Mouse (Mus musculus): Measurements from ENCODE around the gene 4930438A08Rik.

Gene 4930438A08Rik

DNA sequence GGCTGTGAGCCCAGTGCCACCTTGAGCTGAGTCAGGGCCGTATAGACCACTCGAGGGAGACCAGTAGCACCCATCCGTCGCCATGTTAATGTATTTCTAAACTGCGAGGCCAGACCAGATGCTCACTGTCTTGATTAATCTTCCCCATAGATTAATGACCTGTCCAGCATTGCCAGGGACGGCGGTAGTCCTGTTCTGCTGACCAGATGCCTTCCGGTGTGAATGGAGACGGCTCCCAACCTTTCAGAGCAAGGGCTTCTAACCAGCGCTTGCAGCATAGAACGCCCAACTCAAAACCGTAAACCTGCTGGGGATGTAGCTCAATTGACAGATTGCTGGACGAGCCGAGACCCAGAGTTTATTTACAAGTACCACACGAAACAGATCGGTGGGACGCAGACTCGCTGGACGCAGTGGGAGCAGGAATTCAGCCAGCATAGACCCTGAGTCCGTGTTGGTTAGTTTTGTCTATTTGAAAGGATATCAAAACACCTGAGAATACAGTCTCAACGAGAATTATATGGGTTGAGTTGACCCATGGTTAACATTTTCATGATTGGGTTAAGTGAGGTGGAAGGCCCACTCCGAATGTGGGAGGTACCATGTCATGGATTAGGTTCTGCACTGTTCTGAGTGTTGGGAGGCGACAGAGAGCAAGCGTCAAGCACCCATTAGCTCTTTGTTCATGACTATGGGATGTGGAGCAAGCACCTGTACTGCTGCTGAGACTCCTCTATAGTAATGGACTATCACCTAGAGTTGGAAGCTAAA is 49.2 kb downstream of the 4930438A08Rik start:
- in situ Hi-C loops (cut with MboI, MseI): no loop called here

- in situ Hi-C loops (cut with MboI, MseI): no loop called here
These were observed 50.1 kb downstream of the 4930438A08Rik start for GRCm38 (mm10) chr11:58324614-58325229.

- in situ Hi-C loops (cut with MboI, MseI): no loop called here
These were observed 52.2 kb downstream of the 4930438A08Rik start for GRCm38 (mm10) chr11:58326781-58327180.

DNA sequence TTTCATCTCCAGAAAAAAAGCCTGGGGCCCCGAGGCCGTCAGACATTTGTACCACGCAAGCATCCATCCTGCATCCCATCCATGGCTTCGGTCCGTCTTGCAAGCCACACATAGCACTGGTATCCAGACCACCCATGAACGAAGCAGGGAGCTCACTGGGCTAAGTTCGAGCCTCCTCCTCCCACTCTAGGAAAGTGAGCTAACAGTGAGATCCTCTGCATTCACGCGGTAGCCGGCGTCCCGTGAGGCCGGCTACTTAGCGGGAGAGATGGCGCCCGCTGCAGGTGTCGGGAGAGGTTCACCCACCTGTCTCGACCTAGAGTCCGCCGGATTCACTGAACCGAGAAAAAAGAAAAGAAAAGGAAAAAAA is 55.3 kb downstream of the 4930438A08Rik start:
- in situ Hi-C loops (cut with MboI, MseI): loop anchor here (10.0 kb wide), 1 partner anchor 755 kb away; no protein-coding TSS in a partner anchor

- in situ Hi-C loops (cut with MboI, MseI): loop anchor here (10.0 kb wide), 1 partner anchor 756 kb away; no protein-coding TSS in a partner anchor
These were observed 55.9 kb downstream of the 4930438A08Rik start, which contains the start of the genes Zfp672 and Sh3bp5l for GRCm38 (mm10) chr11:58330276-58331148. Gene Zfp672 (minus strand): TSS chr11:58330339. Gene Sh3bp5l (plus strand): TSS chr11:58330724.

- in situ Hi-C loops (cut with MboI, MseI): loop anchor here (10.0 kb wide), 1 partner anchor 756 kb away; no protein-coding TSS in a partner anchor
These were observed 56.5 kb downstream of the 4930438A08Rik start for GRCm38 (mm10) chr11:58331149-58331495.

GRCm38 (mm10) chr11:58331546-58331945 is 56.9 kb downstream of the 4930438A08Rik start:
- in situ Hi-C loops (cut with MboI, MseI): loop anchor here (10.0 kb wide), 1 partner anchor 757 kb away; no protein-coding TSS in a partner anchor

DNA sequence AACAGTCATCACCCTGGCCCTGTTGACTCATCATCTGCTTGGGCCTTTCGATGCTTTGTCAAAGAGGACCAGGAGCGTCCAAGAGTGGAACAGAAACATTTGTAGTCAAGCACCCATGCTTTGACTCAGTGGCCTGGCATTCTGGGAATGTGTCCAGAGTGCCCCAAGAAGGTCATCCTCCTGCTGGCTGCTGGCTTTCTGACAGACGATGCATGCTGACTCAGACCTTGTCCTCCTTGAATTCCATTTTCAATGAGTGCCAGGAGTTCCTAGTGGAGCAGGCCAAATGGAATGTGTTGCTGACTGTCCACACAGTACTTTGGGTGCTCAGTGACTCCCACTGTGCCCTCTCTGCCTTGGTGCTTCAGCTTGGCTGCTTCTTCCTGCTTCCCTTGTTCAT is 60.1 kb downstream of the 4930438A08Rik start:
- in situ Hi-C loops (cut with MboI, MseI): loop anchor here (10.0 kb wide), 1 partner anchor 760 kb away; no protein-coding TSS in a partner anchor
